Mouse (Mus musculus) limb, embryonic 15.5 days (tissue): ENCODE measurements around the gene Dlec1. TPM values are rescaled to one million over a fixed set of nuclear protein-coding genes. Genes with fewer than 3 reads are reported as not detected.

Experiments
- ATAC-seq: fragments of 200-750 bp; cut with Nextera tagmentation; 2 replicates; pipeline ENCODE4 v1.8.0; 2017; ENCODE audit warnings: low read depth, moderate TSS enrichment; ENCODE audit not compliant: insufficient number of reproducible peaks, low FRiP score, low TSS enrichment
- H3K27ac ChIP-seq: fragments of 300-500 bp; sonication (generic); 2 replicates; pipeline ENCODE4 v1.5.1; 2015; ENCODE audit warnings: moderate library complexity, mild to moderate bottlenecking, inconsistent platforms
- H3K27me3 ChIP-seq: fragments of 300-500 bp; sonication (generic); 2 replicates; pipeline ENCODE4 v1.6.1; 2015; ENCODE audit warnings: inconsistent platforms
- H3K36me3 ChIP-seq: fragments of 300-500 bp; sonication (generic); 2 replicates; pipeline ENCODE4 v1.6.1; 2015; ENCODE audit warnings: inconsistent platforms
- H3K4me1 ChIP-seq: fragments of 300-500 bp; sonication (generic); 2 replicates; pipeline ENCODE4 v1.6.1; 2015; ENCODE audit warnings: inconsistent platforms
- H3K4me2 ChIP-seq: fragments of 300-500 bp; sonication (generic); 2 replicates; pipeline ENCODE4 v1.6.1; 2015; ENCODE audit warnings: mild to moderate bottlenecking, inconsistent platforms
- H3K4me3 ChIP-seq: fragments of 300-500 bp; sonication (generic); 2 replicates; pipeline ENCODE4 v1.5.1; 2015; ENCODE audit warnings: mild to moderate bottlenecking, inconsistent platforms
- H3K9ac ChIP-seq: fragments of 300-500 bp; sonication (generic); 2 replicates; pipeline ENCODE4 v1.6.1; 2015; ENCODE audit warnings: inconsistent platforms
- H3K9me3 ChIP-seq: fragments of 300-500 bp; sonication (generic); 2 replicates; pipeline ENCODE4 v1.6.1; 2016; ENCODE audit warnings: inconsistent platforms
- WGBS: fragments of 180-500 bp; shearing (Covaris S2); methylation state at CpG from one replicate; pipeline ENCODE4 v1.1.7; 2015; 5-methylcytosine and 5-hydroxymethylcytosine counted together
- polyA plus RNA-seq: library from polyadenylated mRNA; unstranded; fragments of >200 nt; fragmentation: Nextera tagmentation; extraction: Ambion mirVana; gene quantifications from 2 replicates; pipeline ENCODE4 v1.2.1, GENCODE M21; 2015

Dlec1 gene
- polyA plus RNA-seq = 0.38 and 0.46 TPM in 2 replicates

DNA sequence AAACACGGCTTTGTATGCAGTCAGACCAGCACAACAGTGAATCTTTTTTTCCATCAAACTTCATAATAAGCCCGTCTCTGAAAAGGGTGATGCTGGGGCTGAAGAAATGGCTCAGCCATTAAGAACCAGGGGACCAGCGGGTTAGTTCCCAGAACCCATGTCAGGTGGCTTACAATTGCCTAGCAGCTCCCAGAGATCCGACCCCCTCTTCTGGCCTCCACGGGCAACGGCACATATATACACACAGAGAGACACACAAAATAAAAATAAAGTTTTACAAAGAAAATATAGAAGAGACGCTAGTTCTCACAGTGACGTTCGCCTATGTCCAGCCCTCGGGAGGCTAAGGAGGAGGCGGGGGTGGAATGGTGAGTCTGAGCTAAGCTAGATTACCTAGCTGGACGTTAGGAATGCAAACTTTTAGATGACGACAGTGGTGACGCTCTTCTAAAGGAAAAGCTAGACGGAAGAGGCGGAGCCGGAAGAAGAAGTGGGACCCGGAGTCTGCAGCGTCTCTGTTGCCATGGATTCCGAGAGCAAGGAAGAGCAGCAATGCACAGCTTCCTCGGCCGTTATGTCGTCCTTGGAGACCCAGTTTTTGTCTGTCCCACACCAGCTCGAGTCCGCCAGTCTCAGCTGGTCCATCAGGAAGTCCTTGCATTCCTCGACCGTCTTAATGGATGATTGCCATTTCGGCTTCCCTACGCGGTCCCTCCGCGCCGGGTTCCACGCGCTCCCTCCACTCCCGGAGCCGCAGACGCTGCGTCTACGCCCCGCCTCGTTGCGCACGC lies at the start of gene Dlec1:
TSS of gene Dlec1 (plus strand) at position 487 of the 791 bp plus-strand sequence.
- 0 out of 2 replicates have a peak, but pooled peaks cover 3% of the 10 kb centered on the region for H3K27me3 ChIP-seq
- no peaks in the 10 kb centered on the region for H3K36me3 ChIP-seq
- peak within 1 kb of the TSS; percentile 37; the same call in 1 of the 2 replicates for H3K9ac ChIP-seq
- peak; percentile 66; the same call in 1 of the 2 replicates for ATAC-seq
- no peaks in the 10 kb centered on the region for H3K9me3 ChIP-seq
- peaks cover 11% of the 10 kb centered on the region for H3K4me1 ChIP-seq
- peak within 1 kb of the TSS; percentile 74 for H3K27ac ChIP-seq
- 4% methylated on average over 44 of the region's 44 CpGs for WGBS
- H3K4me3 ChIP-seq = peak within 1 kb of the TSS; percentile 65
- H3K4me2 ChIP-seq = peak within 1 kb of the TSS; percentile 92

GRCm38 (mm10) chr9:119053964-119054576 lies 48.2 kb upstream of the Dlec1 start:
- no peak for ATAC-seq
- Histone ChIP-seq H3K9ac (no peak overlapping the region), H3K36me3 (no peaks in the 10 kb centered on the region), H3K4me2 (peak overlapping the region; percentile 81), H3K9me3 (no peaks in the 10 kb centered on the region), H3K27ac (no peak overlapping the region), H3K4me3 (no peak overlapping the region), H3K4me1 (peaks cover 33% of the 10 kb centered on the region), H3K27me3 (no peaks in the 10 kb centered on the region)
- WGBS = 78% methylated on average over 9 of the region's 9 CpGs

GRCm38 (mm10) chr9:119055336-119055735 lies 46.9 kb upstream of the Dlec1 start:
- H3K9me3 ChIP-seq = no peaks in the 10 kb centered on the region
- ATAC-seq = no peak
- H3K27me3 ChIP-seq = no peaks in the 10 kb centered on the region
- H3K4me2 ChIP-seq = no peak overlapping the region
- H3K9ac ChIP-seq = no peak overlapping the region
- H3K36me3 ChIP-seq = no peaks in the 10 kb centered on the region
- H3K4me3 ChIP-seq = no peak overlapping the region
- 81% methylated on average over 4 of the region's 4 CpGs for WGBS
- H3K4me1 ChIP-seq = peaks cover 33% of the 10 kb centered on the region
- no peak overlapping the region for H3K27ac ChIP-seq

DNA sequence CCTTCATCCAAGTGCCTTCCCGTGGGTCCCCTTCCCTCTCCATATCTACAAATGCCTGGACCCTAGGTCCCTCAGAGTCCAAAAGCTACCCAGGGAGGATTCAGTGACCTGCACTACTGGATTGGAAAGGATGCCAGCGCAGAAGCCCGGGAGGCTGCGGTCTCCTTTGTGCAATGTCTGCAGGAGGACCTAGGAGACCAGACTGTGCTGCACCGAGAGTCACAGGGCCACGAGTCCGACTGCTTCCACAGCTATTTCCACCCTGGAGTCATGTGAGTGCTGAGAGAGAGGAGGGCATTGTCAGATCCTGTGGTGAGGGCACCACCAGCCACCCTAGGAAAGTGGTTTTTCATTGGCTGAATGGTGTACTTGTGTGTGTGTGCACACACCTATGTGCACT lies 44.0 kb upstream of the Dlec1 start:
- H3K27ac ChIP-seq = no peak overlapping the region
- H3K9ac ChIP-seq = no peak overlapping the region
- 84% methylated on average over 7 of the region's 7 CpGs for WGBS

DNA sequence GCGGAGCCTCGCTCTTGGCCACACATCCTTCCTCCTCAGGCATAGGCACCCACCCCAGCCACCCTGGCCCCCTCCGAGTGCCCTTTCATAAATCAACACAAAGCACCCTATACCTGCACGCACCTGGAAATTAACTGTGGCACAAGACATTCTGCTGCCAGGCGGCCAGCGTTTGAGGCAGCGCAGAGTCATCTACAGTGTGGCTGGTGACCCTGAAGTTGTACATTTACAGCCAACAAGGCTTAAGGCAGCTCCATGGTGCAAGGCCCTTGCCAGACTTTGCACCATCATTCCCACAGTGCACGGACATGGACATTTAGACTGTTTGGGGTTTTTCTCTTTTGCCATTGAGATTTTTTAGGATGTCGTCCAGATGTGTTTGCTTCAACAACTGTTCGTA lies 41.6 kb upstream of the Dlec1 start:
- H3K4me1 ChIP-seq = peaks cover 14% of the 10 kb centered on the region
- no peaks in the 10 kb centered on the region for H3K27me3 ChIP-seq
- 85% methylated on average over 10 of the region's 10 CpGs for WGBS
- no peak overlapping the region for H3K9ac ChIP-seq
- no peak overlapping the region for H3K4me3 ChIP-seq
- ATAC-seq = no peak
- no peak overlapping the region for H3K27ac ChIP-seq
- H3K36me3 ChIP-seq = no peaks in the 10 kb centered on the region
- H3K4me2 ChIP-seq = no peak overlapping the region
- H3K9me3 ChIP-seq = no peaks in the 10 kb centered on the region

More for the DNA sequence above, 44.0 kb upstream of the Dlec1 start:
- Histone ChIP-seq H3K4me3 (no peak overlapping the region), H3K36me3 (no peaks in the 10 kb centered on the region), H3K4me2 (no peak overlapping the region), H3K27me3 (no peaks in the 10 kb centered on the region), H3K9me3 (no peaks in the 10 kb centered on the region), H3K4me1 (peaks cover 27% of the 10 kb centered on the region)
- no peak for ATAC-seq

GRCm38 (mm10) chr9:119063036-119063644 lies 39.1 kb upstream of the Dlec1 start:
- no peaks in the 10 kb centered on the region for H3K36me3 ChIP-seq
- H3K27ac ChIP-seq = no peak overlapping the region
- 26% methylated on average over 19 of the region's 19 CpGs for WGBS
- no peak overlapping the region for H3K4me2 ChIP-seq
- no peaks in the 10 kb centered on the region for H3K9me3 ChIP-seq
- no peaks in the 10 kb centered on the region for H3K27me3 ChIP-seq
- peaks cover 21% of the 10 kb centered on the region for H3K4me1 ChIP-seq
- no peak overlapping the region for H3K9ac ChIP-seq
- no peak overlapping the region for H3K4me3 ChIP-seq
- ATAC-seq = no peak

GRCm38 (mm10) chr9:119064296-119064695 lies 38.0 kb upstream of the Dlec1 start:
- Histone ChIP-seq H3K36me3 (no peaks in the 10 kb centered on the region), H3K9ac (no peak overlapping the region), H3K27me3 (no peaks in the 10 kb centered on the region), H3K27ac (no peak overlapping the region), H3K4me2 (no peak overlapping the region), H3K4me1 (peaks cover 21% of the 10 kb centered on the region), H3K4me3 (no peak overlapping the region), H3K9me3 (no peaks in the 10 kb centered on the region)
- no peak for ATAC-seq
- 63% methylated on average over 4 of the region's 4 CpGs for WGBS

- Histone ChIP-seq H3K9me3 (no peaks in the 10 kb centered on the region), H3K9ac (no peak overlapping the region)
- WGBS = 3% methylated on average over 6 of the region's 6 CpGs
Measured at GRCm38 (mm10) chr9:119067601-119068000, 34.7 kb upstream of the Dlec1 start.

GRCm38 (mm10) chr9:119068266-119068665 lies 34.0 kb upstream of the Dlec1 start:
- 84% methylated on average over 11 of the region's 11 CpGs for WGBS

More at GRCm38 (mm10) chr9:119067601-119068000, 34.7 kb upstream of the Dlec1 start:
- Histone ChIP-seq H3K27ac (no peak overlapping the region), H3K27me3 (no peaks in the 10 kb centered on the region), H3K4me1 (peaks cover 14% of the 10 kb centered on the region), H3K4me2 (no peak overlapping the region), H3K36me3 (peaks cover 16% of the 10 kb centered on the region), H3K4me3 (no peak overlapping the region)
- no peak for ATAC-seq

GRCm38 (mm10) chr9:119070173-119070825 lies 32.0 kb upstream of the Dlec1 start:
- 77% methylated on average over 13 of the region's 13 CpGs for WGBS
- H3K9me3 ChIP-seq = no peaks in the 10 kb centered on the region
- no peak overlapping the region for H3K4me3 ChIP-seq
- no peak for ATAC-seq
- H3K27ac ChIP-seq = no peak overlapping the region
- H3K4me1 ChIP-seq = peaks cover 8% of the 10 kb centered on the region; the same call in 1 of the 2 replicates
- no peak overlapping the region for H3K4me2 ChIP-seq
- H3K9ac ChIP-seq = no peak overlapping the region
- H3K27me3 ChIP-seq = no peaks in the 10 kb centered on the region
- H3K36me3 ChIP-seq = peaks cover 43% of the 10 kb centered on the region

More at GRCm38 (mm10) chr9:119068266-119068665, 34.0 kb upstream of the Dlec1 start:
- H3K4me1 ChIP-seq = peaks cover 8% of the 10 kb centered on the region; the same call in 1 of the 2 replicates
- no peak for ATAC-seq
- no peak overlapping the region for H3K27ac ChIP-seq
- no peaks in the 10 kb centered on the region for H3K27me3 ChIP-seq
- H3K4me2 ChIP-seq = no peak overlapping the region
- H3K36me3 ChIP-seq = peaks cover 23% of the 10 kb centered on the region
- H3K9me3 ChIP-seq = no peaks in the 10 kb centered on the region
- H3K4me3 ChIP-seq = no peak overlapping the region
- no peak overlapping the region for H3K9ac ChIP-seq

GRCm38 (mm10) chr9:119071786-119072185 lies 30.5 kb upstream of the Dlec1 start:
- H3K27me3 ChIP-seq = no peaks in the 10 kb centered on the region
- no peaks in the 10 kb centered on the region for H3K9me3 ChIP-seq
- no peak overlapping the region for H3K9ac ChIP-seq
- H3K4me3 ChIP-seq = no peak overlapping the region
- ATAC-seq = no peak
- H3K4me2 ChIP-seq = no peak overlapping the region
- peaks cover 13% of the 10 kb centered on the region; the same call in 1 of the 2 replicates for H3K4me1 ChIP-seq
- WGBS = 80% methylated on average over 9 of the region's 9 CpGs
- H3K36me3 ChIP-seq = peaks cover 57% of the 10 kb centered on the region
- no peak overlapping the region for H3K27ac ChIP-seq
